Mouse (Mus musculus): Measurements from ENCODE around the gene Ccng1.

The Ccng1 gene

GRCm38 (mm10) chr11:40755109-40755627 lies at the start of gene Ccng1:
Gene Ccng1, minus strand, starts transcription at chr11:40755311.
- peak; percentile 96 for DNase-seq

DNA sequence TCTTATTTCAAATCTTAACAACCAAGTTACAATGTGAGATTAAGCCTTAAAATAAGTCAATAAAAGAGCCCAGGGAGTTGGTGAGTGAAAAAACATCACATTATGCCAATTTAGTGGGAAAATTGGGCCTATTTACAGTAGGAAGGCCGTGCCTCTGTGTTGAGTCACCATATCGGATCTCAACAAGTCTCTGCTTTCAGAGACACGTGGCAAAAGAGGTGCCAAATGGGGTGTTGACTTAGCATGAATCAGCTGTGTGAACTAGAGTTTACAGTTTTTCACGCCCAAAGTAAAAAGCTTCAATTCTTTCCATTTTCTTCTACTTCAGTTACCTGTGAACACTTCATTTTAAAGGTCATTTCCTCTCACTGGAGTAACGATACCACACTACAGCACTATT lies 35.2 kb upstream of the Ccng1 start:
- peak; percentile 48 for DNase-seq

- no peak for DNase-seq
Measured at GRCm38 (mm10) chr11:40789701-40790100, 34.6 kb upstream of the Ccng1 start.

GRCm38 (mm10) chr11:40786900-40787299 lies 31.8 kb upstream of the Ccng1 start:
- DNase-seq, result peak; percentile 68

DNA sequence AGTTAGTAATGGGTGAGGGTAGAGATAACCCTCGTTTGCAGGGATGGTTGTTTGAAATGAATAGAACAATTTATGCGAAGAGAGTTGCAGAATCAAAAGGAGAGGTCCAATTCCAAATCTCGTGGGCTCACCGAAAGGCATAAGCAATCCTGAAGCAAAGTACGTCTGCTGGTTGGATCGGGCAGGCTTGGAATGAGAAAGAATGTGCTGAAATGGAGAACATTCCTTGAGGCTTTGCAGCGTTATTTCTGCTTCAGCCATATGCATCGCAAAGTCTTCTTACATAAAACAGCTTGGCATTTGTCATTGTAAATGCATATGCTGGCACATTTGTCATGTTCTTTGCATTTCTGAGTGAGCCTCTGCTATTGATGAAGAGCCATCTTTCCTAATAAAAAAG lies 29.2 kb upstream of the Ccng1 start:
- DNase-seq, result peak; percentile 65

DNA sequence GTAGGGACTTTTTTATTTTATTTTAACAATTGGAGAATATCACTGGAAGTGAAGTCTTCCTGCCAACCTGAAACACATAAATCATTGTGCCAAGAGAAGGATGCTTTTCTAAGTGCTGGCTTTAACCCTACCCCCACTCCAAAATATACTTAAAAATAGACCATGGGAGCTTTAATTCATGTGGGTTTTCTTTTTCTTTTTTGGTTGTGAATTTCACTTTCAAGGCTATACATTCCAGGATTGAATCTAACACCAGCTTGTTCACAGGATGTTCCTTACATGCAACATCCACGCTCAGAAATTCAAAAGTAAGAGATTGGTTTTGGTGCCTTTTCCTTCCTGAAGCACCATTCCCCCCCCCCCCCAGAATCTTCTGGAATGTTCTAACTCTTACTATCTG lies 28.2 kb upstream of the Ccng1 start:
- no peak for DNase-seq

- no peak for DNase-seq
Measured at GRCm38 (mm10) chr11:40781857-40782256, 26.7 kb upstream of the Ccng1 start.

- no peak for DNase-seq
Measured at GRCm38 (mm10) chr11:40775315-40776269, 20.5 kb upstream of the Ccng1 start.

DNA sequence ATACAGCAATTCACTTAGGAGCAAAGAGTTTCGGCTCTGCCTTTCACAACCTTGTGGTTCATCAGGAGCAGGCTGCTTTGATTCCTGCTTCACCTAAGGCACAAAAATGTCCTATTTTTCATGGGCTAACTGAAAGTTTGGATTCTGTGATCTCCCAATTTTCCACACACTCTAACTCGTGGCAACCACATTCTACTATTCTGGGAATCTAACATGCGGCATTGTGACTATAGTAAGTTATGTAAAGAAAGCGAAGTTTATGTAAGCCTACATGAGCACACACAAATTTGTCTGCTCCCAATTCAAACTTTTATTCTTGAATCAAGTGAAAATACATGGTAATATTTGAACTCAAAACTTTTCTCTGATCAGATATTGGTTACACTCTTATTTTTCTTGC lies 9.6 kb upstream of the Ccng1 start:
- DNase-seq, result no peak

- DNase-seq, result no peak
Measured at GRCm38 (mm10) chr11:40763395-40763794, 8.3 kb upstream of the Ccng1 start.

DNA sequence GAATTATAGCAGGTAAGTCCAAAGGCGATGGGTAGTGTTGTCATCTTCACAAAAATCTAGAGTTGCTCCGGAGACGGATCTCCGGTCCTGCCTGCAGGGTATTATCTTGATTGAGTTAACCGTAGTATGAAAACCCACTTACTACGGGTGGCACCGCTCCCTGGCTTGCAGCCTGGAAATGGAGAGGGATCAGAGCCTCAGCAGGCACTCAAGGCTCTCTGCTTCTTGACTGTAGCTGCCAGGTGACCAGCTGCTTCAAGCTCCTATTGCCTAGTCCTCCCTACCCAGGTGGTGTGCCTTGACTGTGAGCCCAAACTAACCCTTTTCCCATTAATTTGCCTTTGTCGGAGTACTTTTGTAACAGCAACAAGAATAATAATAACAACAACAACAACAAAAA lies 4.8 kb upstream of the Ccng1 start:
- no peak for DNase-seq

- no peak for DNase-seq
Measured at GRCm38 (mm10) chr11:40755968-40756367, 857 bp upstream of the Ccng1 start.

DNA sequence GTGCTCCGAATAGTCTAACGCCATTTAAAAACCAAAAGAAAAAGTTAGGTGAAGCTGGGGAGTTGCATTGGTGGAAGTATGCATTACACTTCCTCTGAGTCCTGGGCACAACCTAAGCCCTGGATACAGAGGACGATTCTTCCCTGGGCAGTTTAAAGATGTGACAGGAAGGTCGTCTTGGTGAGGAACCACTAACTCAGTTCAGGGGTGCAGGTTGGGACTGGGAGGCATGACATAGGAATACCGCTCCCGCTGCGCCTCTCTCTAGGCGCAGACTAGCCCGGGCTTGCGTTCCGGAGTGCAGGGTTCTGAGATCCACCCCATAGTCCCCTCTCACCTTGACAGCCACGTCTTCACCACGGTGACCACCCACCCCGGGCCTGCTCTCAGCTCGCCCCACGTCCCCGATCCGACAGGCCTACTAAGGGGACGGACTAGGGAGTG lies 425 bp downstream of the Ccng1 start:
- no peak for DNase-seq

- DNase-seq, result no peak
Measured at GRCm38 (mm10) chr11:40753836-40754235, 1.3 kb downstream of the Ccng1 start.

DNA sequence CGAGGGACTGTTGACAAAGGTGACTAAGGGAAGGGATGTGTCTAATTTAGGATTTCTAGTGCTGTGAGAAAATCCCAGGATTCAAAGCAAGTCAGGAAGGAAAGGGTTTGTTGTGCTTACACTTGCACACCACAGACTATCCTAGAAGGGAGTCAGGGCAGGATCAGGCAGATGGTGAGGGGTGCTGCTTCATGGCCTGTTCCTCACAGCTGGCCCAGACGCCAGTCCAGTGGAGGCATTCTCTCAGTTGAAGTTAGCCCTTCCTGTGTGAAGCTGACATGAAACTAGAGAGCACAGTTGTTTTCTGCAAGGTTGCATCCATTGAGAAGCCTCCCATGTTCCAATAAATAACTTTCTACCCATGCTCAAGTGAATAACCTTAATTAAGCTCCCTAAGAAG lies 7.4 kb downstream of the Ccng1 start:
- no peak for DNase-seq

DNA sequence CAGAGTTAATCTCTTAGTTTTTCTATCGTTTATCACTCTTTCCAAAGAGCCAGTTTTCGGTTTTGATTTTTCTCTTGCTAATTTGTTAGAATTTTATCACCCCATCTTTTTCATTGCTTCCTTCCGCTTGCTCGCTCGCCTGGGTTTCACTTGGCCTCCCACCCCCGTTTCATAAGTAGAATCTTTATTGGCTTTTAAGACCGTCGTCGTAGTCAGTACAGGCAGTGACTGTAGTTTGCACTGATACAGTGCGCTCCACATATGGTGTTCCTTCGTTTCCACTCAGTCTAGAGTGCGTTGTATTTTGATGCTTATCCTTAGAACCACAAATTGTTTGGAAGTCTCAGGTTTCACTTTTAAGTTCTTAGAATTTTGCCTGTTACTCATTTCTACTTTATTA lies 8.8 kb downstream of the Ccng1 start:
- no peak for DNase-seq

DNA sequence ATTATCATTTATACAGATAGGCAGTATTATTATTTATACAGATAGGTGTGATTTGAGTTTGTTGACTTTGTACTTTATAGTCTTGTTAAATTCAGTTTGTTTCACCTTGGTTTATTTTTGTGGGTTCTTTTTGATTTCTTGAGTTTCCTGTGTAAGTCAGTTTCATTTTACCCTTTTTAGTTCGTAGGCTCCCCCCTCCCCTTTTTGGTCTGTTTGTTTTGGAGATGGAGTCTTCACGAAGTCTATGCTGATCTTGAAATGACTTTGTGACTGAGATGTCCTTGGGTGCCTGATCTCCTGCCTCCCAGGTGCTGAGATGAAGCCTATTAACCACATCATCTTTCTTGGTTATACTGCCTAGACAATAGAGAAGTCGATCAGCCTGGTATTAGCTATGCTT lies 10.8 kb downstream of the Ccng1 start:
- no peak for DNase-seq

GRCm38 (mm10) chr11:40741605-40742262 lies 13.4 kb downstream of the Ccng1 start:
- no peak for DNase-seq

DNA sequence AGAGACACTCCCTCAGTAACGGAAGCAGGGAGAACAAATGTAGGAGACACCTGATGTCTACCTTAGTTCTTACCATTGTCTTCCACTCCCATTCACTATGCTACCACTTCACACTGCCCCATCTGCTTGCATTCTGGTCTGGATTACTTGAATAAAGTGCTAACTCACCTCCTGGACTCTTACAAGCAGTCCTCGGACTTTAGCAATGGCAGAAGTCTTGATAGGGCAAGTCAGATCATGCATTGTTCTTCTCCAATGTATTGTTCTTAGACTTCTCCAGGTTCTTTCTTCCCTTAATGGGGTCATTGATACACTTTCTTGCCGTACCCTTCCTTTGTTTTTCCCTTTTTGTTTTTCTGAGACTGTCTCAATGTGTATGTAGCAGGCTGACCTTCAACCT lies 17.7 kb downstream of the Ccng1 start:
- DNase-seq, result no peak

DNA sequence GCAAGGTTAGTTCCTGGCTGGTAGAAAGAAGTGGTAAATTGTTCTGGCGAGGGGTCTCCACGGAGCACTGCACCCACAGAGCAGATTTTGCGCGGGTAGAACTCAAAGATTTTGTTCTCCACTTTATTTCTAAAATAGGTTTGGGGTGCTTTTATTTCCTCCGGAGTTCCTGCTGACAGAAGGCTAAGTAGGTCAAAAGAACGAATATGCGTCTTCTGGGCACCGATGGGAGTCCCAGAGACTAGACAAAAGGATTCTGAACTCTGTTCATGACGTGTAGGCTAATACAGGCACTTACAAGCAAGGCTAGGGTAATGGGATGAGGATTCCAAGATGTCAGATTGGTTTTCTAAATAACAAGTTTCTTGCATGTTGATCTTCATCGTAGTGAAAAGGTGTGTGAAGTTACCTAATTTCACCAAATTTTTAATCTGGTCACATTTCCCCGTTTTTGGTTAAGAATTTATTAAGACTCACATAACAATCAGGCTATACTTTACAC lies 20.8 kb downstream of the Ccng1 start:
- DNase-seq, result no peak

- peak; percentile 96 for DNase-seq
Measured at GRCm38 (mm10) chr11:40733339-40734174, 21.6 kb downstream of the Ccng1 start, which contains the start of the genes Hmmr and Nudcd2. Gene Hmmr, minus strand, starts transcription at chr11:40733422. Gene Nudcd2, plus strand, starts transcription at chr11:40733667.

DNA sequence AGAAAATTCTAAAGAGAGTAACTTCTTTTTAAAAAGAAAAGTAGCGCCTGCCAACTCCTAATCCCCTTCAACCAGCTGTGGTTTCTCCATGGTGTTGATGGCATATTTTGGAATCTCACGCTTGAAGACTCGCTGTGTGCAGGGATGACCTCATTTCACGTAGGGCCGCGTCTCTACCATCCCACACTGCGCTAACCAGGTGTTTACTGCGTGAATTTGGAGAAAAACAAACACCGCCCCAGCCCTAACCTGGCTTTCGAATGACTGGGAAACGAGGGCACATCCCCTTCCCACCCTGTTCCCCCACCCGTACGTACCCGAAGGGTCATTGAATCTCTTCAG lies 22.1 kb downstream of the Ccng1 start:
- no peak for DNase-seq

GRCm38 (mm10) chr11:40718324-40718723 lies 36.8 kb downstream of the Ccng1 start:
- DNase-seq, result no peak

Data from right cerebral cortex, adult 18-20 months (tissue).